Mouse (Mus musculus): Measurements from ENCODE around the gene Ubiad1. TPM values are rescaled to one million over a fixed set of nuclear protein-coding genes. Genes with fewer than 3 reads are reported as not detected.

Gene Ubiad1
- total and polyA plus RNA-seq, 3 experiments = 16.3 to 42.1 (median 16.8) TPM

GRCm38 (mm10) chr4:148391714-148392310, 52.8 kb downstream of the Ubiad1 start:
- Histone ChIP-seq H3K4me1 (ENCODE audit: insufficient read depth, low read depth, low read length) (no peaks in the 10 kb centered on the region), H3K9me3 (replicated peaks) (no peaks in the 10 kb centered on the region), H3K36me3 (replicated peaks) (no peaks in the 10 kb centered on the region), H3K27me3 (ENCODE audit: insufficient read depth, low read length) (0 out of 2 replicates have a peak, but pooled peaks cover 9% of the 10 kb centered on the region), H3K4me3 (ENCODE audit: low read depth, low read length) (no peak overlapping the region)
- no peak for ATAC-seq (ENCODE audit: extremely low read depth, insufficient number of reproducible peaks, low FRiP score, poor library complexity, severe bottlenecking)
- no peak for DNase-seq (ENCODE audit: low spot score)
- TF ChIP-seq GATA2 (IDR thresholded peaks at IDR 0.05; ENCODE audit: borderline replicate concordance, low read depth, low read length) (no peak), CTCF (IDR thresholded peaks at IDR 0.05; ENCODE audit: low read depth, low read length) (no peak), GATA1 (IDR thresholded peaks at IDR 0.05; ENCODE audit: borderline replicate concordance, low read length) (no peak), POLR2AphosphoS5 (IDR thresholded peaks at IDR 0.05; ENCODE audit: insufficient replicate concordance, low read depth, low read length) (no peak), TAL1 (conservative IDR thresholded peaks at IDR 0.05; ENCODE audit: low read depth, low read length) (no peak)

GRCm38 (mm10) chr4:148389635-148390034, 54.9 kb downstream of the Ubiad1 start:
- 0 out of 2 replicates have a peak, but pooled peaks cover 3% of the 10 kb centered on the region for H3K27me3 ChIP-seq (ENCODE audit: insufficient read depth, low read length)

GRCm38 (mm10) chr4:148389047-148389446, 55.5 kb downstream of the Ubiad1 start:
- H3K4me3 ChIP-seq (ENCODE audit: low read depth, low read length) = no peak overlapping the region
- no peaks in the 10 kb centered on the region for H3K36me3 ChIP-seq (replicated peaks)
- peak; percentile 26; the same call in 1 of the 2 replicates for TF ChIP-seq CTCF (IDR thresholded peaks at IDR 0.05; ENCODE audit: low read depth, low read length)
- TF ChIP-seq POLR2AphosphoS5 (IDR thresholded peaks at IDR 0.05; ENCODE audit: insufficient replicate concordance, low read depth, low read length) = no peak
- no peak for TF ChIP-seq TAL1 (conservative IDR thresholded peaks at IDR 0.05; ENCODE audit: low read depth, low read length)
- TF ChIP-seq GATA2 (IDR thresholded peaks at IDR 0.05; ENCODE audit: borderline replicate concordance, low read depth, low read length) = no peak
- no peak for TF ChIP-seq GATA1 (IDR thresholded peaks at IDR 0.05; ENCODE audit: borderline replicate concordance, low read length)
- 0 out of 2 replicates have a peak, but pooled peaks cover 3% of the 10 kb centered on the region for H3K27me3 ChIP-seq (ENCODE audit: insufficient read depth, low read length)
- H3K9me3 ChIP-seq (replicated peaks) = no peaks in the 10 kb centered on the region
- no peak for DNase-seq (ENCODE audit: low spot score)
- ATAC-seq (ENCODE audit: extremely low read depth, insufficient number of reproducible peaks, low FRiP score, poor library complexity, severe bottlenecking) = no peak
- H3K4me1 ChIP-seq (ENCODE audit: insufficient read depth, low read depth, low read length) = no peaks in the 10 kb centered on the region

More at GRCm38 (mm10) chr4:148389635-148390034, 54.9 kb downstream of the Ubiad1 start:
- DNase-seq (ENCODE audit: low spot score) = no peak
- no peaks in the 10 kb centered on the region for H3K9me3 ChIP-seq (replicated peaks)
- no peaks in the 10 kb centered on the region for H3K36me3 ChIP-seq (replicated peaks)
- no peak for TF ChIP-seq POLR2AphosphoS5 (IDR thresholded peaks at IDR 0.05; ENCODE audit: insufficient replicate concordance, low read depth, low read length)
- no peak for TF ChIP-seq CTCF (IDR thresholded peaks at IDR 0.05; ENCODE audit: low read depth, low read length)
- no peak for TF ChIP-seq GATA2 (IDR thresholded peaks at IDR 0.05; ENCODE audit: borderline replicate concordance, low read depth, low read length)
- no peak for TF ChIP-seq TAL1 (conservative IDR thresholded peaks at IDR 0.05; ENCODE audit: low read depth, low read length)
- TF ChIP-seq GATA1 (IDR thresholded peaks at IDR 0.05; ENCODE audit: borderline replicate concordance, low read length) = no peak
- no peak for ATAC-seq (ENCODE audit: extremely low read depth, insufficient number of reproducible peaks, low FRiP score, poor library complexity, severe bottlenecking)
- no peaks in the 10 kb centered on the region for H3K4me1 ChIP-seq (ENCODE audit: insufficient read depth, low read depth, low read length)
- H3K4me3 ChIP-seq (ENCODE audit: low read depth, low read length) = no peak overlapping the region

- ATAC-seq (ENCODE audit: extremely low read depth, insufficient number of reproducible peaks, low FRiP score, poor library complexity, severe bottlenecking) (no peak), DNase-seq (ENCODE audit: low spot score) (no peak)
- Histone ChIP-seq H3K4me1 (ENCODE audit: insufficient read depth, low read depth, low read length) (no peaks in the 10 kb centered on the region), H3K27me3 (ENCODE audit: insufficient read depth, low read length) (0 out of 2 replicates have a peak, but pooled peaks cover 3% of the 10 kb centered on the region), H3K9me3 (replicated peaks) (no peaks in the 10 kb centered on the region), H3K4me3 (ENCODE audit: low read depth, low read length) (no peak overlapping the region), H3K36me3 (replicated peaks) (no peaks in the 10 kb centered on the region)
- TF ChIP-seq GATA1 (IDR thresholded peaks at IDR 0.05; ENCODE audit: borderline replicate concordance, low read length) (no peak), CTCF (IDR thresholded peaks at IDR 0.05; ENCODE audit: low read depth, low read length) (no peak), TAL1 (conservative IDR thresholded peaks at IDR 0.05; ENCODE audit: low read depth, low read length) (no peak)
Observed at GRCm38 (mm10) chr4:148385269-148385668, 59.3 kb downstream of the Ubiad1 start.

Other genes with a start within 250 kb of the Ubiad1 start
- not detected in 2 replicates for gene Disp3, start 156.8 kb downstream of the Ubiad1 start, total RNA-seq (2014; fragmentation: Nextera tagmentation)
- not detected in 2 replicates for gene Disp3, start 156.8 kb downstream of the Ubiad1 start, total RNA-seq (2017)
- 0.01 TPM in 1 of 2 replicates, not detected in the other for gene Disp3, start 156.8 kb downstream of the Ubiad1 start, polyA plus RNA-seq (2012)
- 35.1 and 41.7 TPM in 2 replicates for gene Mtor, start 3.8 kb upstream of the Ubiad1 start, total RNA-seq (2014; fragmentation: Nextera tagmentation)
- gene Mtor, start 3.8 kb upstream of the Ubiad1 start, total RNA-seq (2017) = 11.7 and 13.8 TPM in 2 replicates
- 8.9 and 11.3 TPM in 2 replicates for gene Mtor, start 3.8 kb upstream of the Ubiad1 start, polyA plus RNA-seq (2012)
- not detected in 2 replicates for gene Angptl7, start 55.7 kb upstream of the Ubiad1 start, total RNA-seq (2014; fragmentation: Nextera tagmentation)
- gene Angptl7, start 55.7 kb upstream of the Ubiad1 start, total RNA-seq (2017) = 0.05 TPM in 1 of 2 replicates, not detected in the other
- not detected in 2 replicates for gene Angptl7, start 55.7 kb upstream of the Ubiad1 start, polyA plus RNA-seq (2012)
- 133 and 151 TPM in 2 replicates for gene Exosc10, start 113.7 kb upstream of the Ubiad1 start, total RNA-seq (2014; fragmentation: Nextera tagmentation)
- gene Exosc10, start 113.7 kb upstream of the Ubiad1 start, total RNA-seq (2017) = 78.0 and 79.7 TPM in 2 replicates
- 48.8 and 55.9 TPM in 2 replicates for gene Exosc10, start 113.7 kb upstream of the Ubiad1 start, polyA plus RNA-seq (2012)
- gene Srm, start 146.7 kb upstream of the Ubiad1 start, total RNA-seq (2014; fragmentation: Nextera tagmentation) = 328 and 436 TPM in 2 replicates
- 37.8 and 39.5 TPM in 2 replicates for gene Srm, start 146.7 kb upstream of the Ubiad1 start, total RNA-seq (2017)
- 379 and 407 TPM in 2 replicates for gene Srm, start 146.7 kb upstream of the Ubiad1 start, polyA plus RNA-seq (2012)
- 16.5 and 18.1 TPM in 2 replicates for gene Masp2, start 157.8 kb upstream of the Ubiad1 start, total RNA-seq (2014; fragmentation: Nextera tagmentation)
- 2.3 and 2.9 TPM in 2 replicates for gene Masp2, start 157.8 kb upstream of the Ubiad1 start, total RNA-seq (2017)
- gene Masp2, start 157.8 kb upstream of the Ubiad1 start, polyA plus RNA-seq (2012) = 0.57 and 0.69 TPM in 2 replicates
- 296 and 308 TPM in 2 replicates for gene Tardbp, start 182.2 kb upstream of the Ubiad1 start, total RNA-seq (2014; fragmentation: Nextera tagmentation)
- gene Tardbp, start 182.2 kb upstream of the Ubiad1 start, total RNA-seq (2017) = 465 and 649 TPM in 2 replicates
- 26.7 and 59.3 TPM in 2 replicates for gene Tardbp, start 182.2 kb upstream of the Ubiad1 start, polyA plus RNA-seq (2012)
- not detected in 2 replicates for gene Gm572, start 198.5 kb upstream of the Ubiad1 start, total RNA-seq (2014; fragmentation: Nextera tagmentation)
- gene Gm572, start 198.5 kb upstream of the Ubiad1 start, total RNA-seq (2017) = not detected in 2 replicates
- not detected in 2 replicates for gene Gm572, start 198.5 kb upstream of the Ubiad1 start, polyA plus RNA-seq (2012)

Measured in G1E (cell line).